Mouse (Mus musculus) liver, adult 2 months (tissue): Measurements from ENCODE around the gene Gspt1. TPM values are rescaled to one million over a fixed set of nuclear protein-coding genes. Genes with fewer than 3 reads are reported as not detected.

Source experiments
- DNase-seq: peaks from one replicate; pipeline ENCODE4 v3.0.0-alpha.2; 2011; ENCODE audit warnings: low read depth, low spot score; ENCODE audit errors: extremely low read depth
- H3K27ac ChIP-seq: fragments of 200-500 bp; replicated peaks from 2 replicates; pipeline ENCODE4 v1.5.1; 2012; ENCODE audit warnings: low read depth, mild to moderate bottlenecking, control low read depth, inconsistent platforms, low read length; ENCODE audit not compliant: insufficient read depth
- H3K27me3 ChIP-seq: fragments of 200-500 bp; 2 replicates; pipeline ENCODE4 v1.6.1; 2012; ENCODE audit warnings: mild to moderate bottlenecking, moderate library complexity, low read length, inconsistent platforms; ENCODE audit not compliant: control insufficient read depth, insufficient read depth
- H3K36me3 ChIP-seq: fragments of 200-500 bp; 2 replicates; pipeline ENCODE4 v1.6.1; 2012; ENCODE audit warnings: low read length, inconsistent platforms; ENCODE audit not compliant: control insufficient read depth, insufficient read depth
- H3K4me1 ChIP-seq: fragments of 200-500 bp; 2 replicates; pipeline ENCODE4 v1.6.1; 2011; ENCODE audit warnings: low read length; ENCODE audit not compliant: control insufficient read depth, insufficient read depth
- H3K4me3 ChIP-seq: fragments of 200-500 bp; 2 replicates; pipeline ENCODE4 v1.5.1; 2011; ENCODE audit warnings: low read depth, mild to moderate bottlenecking, control low read depth, low read length, moderate library complexity; ENCODE audit not compliant: insufficient read depth
- H3K79me2 ChIP-seq: fragments of 200-500 bp; 2 replicates; pipeline ENCODE4 v1.6.1; 2012; ENCODE audit warnings: inconsistent platforms, mild to moderate bottlenecking, low read length, moderate library complexity; ENCODE audit not compliant: control insufficient read depth, insufficient read depth
- H3K9ac ChIP-seq: fragments of 200-500 bp; 2 replicates; pipeline ENCODE4 v1.6.1; 2012; ENCODE audit warnings: low read depth, mild to moderate bottlenecking, control low read depth, inconsistent platforms, low read length
- CTCF ChIP-seq: fragments of 200-500 bp; IDR thresholded peaks from 2 replicates; pipeline ENCODE4 v1.5.1; 2011; ENCODE audit warnings: low read depth, low read length, control low read depth
- POLR2A ChIP-seq: fragments of 200-500 bp; IDR thresholded peaks from 2 replicates; pipeline ENCODE4 v1.6.1; 2011; ENCODE audit warnings: low read length, control low read depth; ENCODE audit not compliant: insufficient read depth; ENCODE audit errors: extremely low read depth
- WGBS: fragments of 180-500 bp; shearing (Covaris S2); methylation state at CpG from one replicate; pipeline ENCODE4 v1.1.7; 2018; 5-methylcytosine and 5-hydroxymethylcytosine counted together
- polyA plus RNA-seq: library from polyadenylated mRNA; depleted of rRNA; stranded (reverse); fragments of >200 nt; gene quantifications from 2 replicates; pipeline ENCODE4 v1.2.3, GENCODE M21; 2012; rRNA removed
- total RNA-seq: library from RNA; depleted of rRNA; stranded (reverse); fragments of >200 nt; gene quantifications from 2 replicates; pipeline ENCODE4 v1.2.3, GENCODE M21; 2014; rRNA removed

Gene Gspt1
- total and polyA plus RNA-seq, 2 experiments: 19.7 to 35.9 TPM

DNA sequence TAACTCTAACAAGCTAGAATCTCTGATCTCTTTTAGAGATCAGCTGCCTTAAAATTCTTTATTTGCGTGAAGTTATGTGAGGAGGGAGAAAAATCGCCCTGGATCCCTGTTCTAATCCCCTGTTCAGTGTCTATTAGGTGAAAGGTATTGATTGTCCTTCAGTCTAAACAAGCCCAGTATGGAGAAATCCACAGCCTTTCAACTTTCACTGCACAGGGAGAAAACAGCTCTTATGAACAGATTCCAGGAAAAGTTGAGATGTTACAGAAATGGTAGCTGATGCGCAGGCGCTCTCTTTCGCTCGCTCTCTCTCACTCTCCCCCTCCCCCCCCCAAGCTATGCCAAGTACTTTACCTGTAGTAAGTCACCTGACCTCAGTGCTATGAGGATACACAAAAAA lies 82.4 kb downstream of the Gspt1 start:
- no peaks in the 10 kb centered on the region for H3K27me3 ChIP-seq
- WGBS: 27% methylated on average over 6 of the region's 6 CpGs
- H3K36me3 ChIP-seq: no peaks in the 10 kb centered on the region
- no peak overlapping the region for H3K4me3 ChIP-seq
- no peak overlapping the region; the same call in 1 of the 2 replicates for H3K9ac ChIP-seq
- peak overlapping the region; percentile 96 for H3K27ac ChIP-seq
- peaks cover 45% of the 10 kb centered on the region for H3K79me2 ChIP-seq
- TF ChIP-seq POLR2A: no peak
- TF ChIP-seq CTCF: no peak
- peaks cover 32% of the 10 kb centered on the region for H3K4me1 ChIP-seq
- peak; percentile 85 for DNase-seq

Other genes starting within 250 kb of the Gspt1 start
- 1.0 and 1.9 TPM in 2 replicates for gene Snn, start 193.4 kb downstream of the Gspt1 start, total RNA-seq
- 1.2 and 2.5 TPM in 2 replicates for gene Snn, start 193.4 kb downstream of the Gspt1 start, polyA plus RNA-seq
- 27.4 and 44.2 TPM in 2 replicates for gene Litaf, start 188.2 kb downstream of the Gspt1 start, total RNA-seq
- gene Litaf, start 188.2 kb downstream of the Gspt1 start, polyA plus RNA-seq: 161 and 185 TPM in 2 replicates
- 12.1 and 12.4 TPM in 2 replicates for gene Txndc11, start 119.7 kb downstream of the Gspt1 start, total RNA-seq
- gene Txndc11, start 119.7 kb downstream of the Gspt1 start, polyA plus RNA-seq: 23.6 and 26.5 TPM in 2 replicates
- gene Zc3h7a, start 77.9 kb downstream of the Gspt1 start, total RNA-seq: 45.2 and 56.8 TPM in 2 replicates
- 17.7 and 25.3 TPM in 2 replicates for gene Zc3h7a, start 77.9 kb downstream of the Gspt1 start, polyA plus RNA-seq
- gene Rsl1d1, start 51.0 kb downstream of the Gspt1 start, total RNA-seq: 25.0 and 28.7 TPM in 2 replicates
- 4.2 and 4.5 TPM in 2 replicates for gene Rsl1d1, start 51.0 kb downstream of the Gspt1 start, polyA plus RNA-seq
- gene Tnfrsf17, start 59.5 kb upstream of the Gspt1 start, total RNA-seq: not detected in 2 replicates
- gene Tnfrsf17, start 59.5 kb upstream of the Gspt1 start, polyA plus RNA-seq: not detected in 2 replicates
- gene Snx29, start 68.6 kb upstream of the Gspt1 start, total RNA-seq: 9.7 and 10.3 TPM in 2 replicates
- gene Snx29, start 68.6 kb upstream of the Gspt1 start, polyA plus RNA-seq: 2.0 and 2.4 TPM in 2 replicates